Mouse (Mus musculus) frontal cortex, postnatal 14 days (tissue): Measurements from ENCODE around the gene Zdhhc22.

ENCODE experiments used
- DNase-seq, 2 experiments: peaks; one replicate each; pipeline ENCODE4 v3.0.0; 2022; ENCODE audit warnings: low spot score in 2 of 2

The Zdhhc22 gene

GRCm38 (mm10) chr12:86995931-86996330 is 5.7 kb upstream of the Zdhhc22 start:
- DNase-seq: no peak

GRCm38 (mm10) chr12:86994776-86995175 is 4.5 kb upstream of the Zdhhc22 start:
- no peak for DNase-seq

GRCm38 (mm10) chr12:86994166-86994565 is 3.9 kb upstream of the Zdhhc22 start:
- DNase-seq: no peak

GRCm38 (mm10) chr12:86990755-86991110 is 503 bp upstream of the Zdhhc22 start:
- no peak for DNase-seq

- DNase-seq: no peak
These were observed 852 bp downstream of the Zdhhc22 start for GRCm38 (mm10) chr12:86989378-86989777.

GRCm38 (mm10) chr12:86988227-86988626 is 2.0 kb downstream of the Zdhhc22 start:
- no peak for DNase-seq

GRCm38 (mm10) chr12:86986562-86986961 is 3.7 kb downstream of the Zdhhc22 start:
- DNase-seq: no peak

GRCm38 (mm10) chr12:86984194-86984555 is 6.1 kb downstream of the Zdhhc22 start:
- no peak for DNase-seq

- DNase-seq: peak in 1 of 2 experiments; percentile 53
These were observed 6.6 kb downstream of the Zdhhc22 start for GRCm38 (mm10) chr12:86983470-86984193.

GRCm38 (mm10) chr12:86981180-86981579 is 9.1 kb downstream of the Zdhhc22 start:
- DNase-seq: no peak

- DNase-seq: peak in 1 of 2 experiments; percentile 64
These were observed 12.4 kb downstream of the Zdhhc22 start for GRCm38 (mm10) chr12:86977833-86978232.

- DNase-seq: no peak
These were observed 13.6 kb downstream of the Zdhhc22 start for GRCm38 (mm10) chr12:86976511-86977168.

- no peak for DNase-seq
These were observed 14.5 kb downstream of the Zdhhc22 start for GRCm38 (mm10) chr12:86975761-86976160.

- DNase-seq: peak in 1 of 2 experiments; percentile 61
These were observed 15.6 kb downstream of the Zdhhc22 start for GRCm38 (mm10) chr12:86974387-86975288.

GRCm38 (mm10) chr12:86973706-86974105 is 16.5 kb downstream of the Zdhhc22 start:
- DNase-seq: no peak

- DNase-seq: peak; percentile 60 to 63
These were observed 17.0 kb downstream of the Zdhhc22 start for GRCm38 (mm10) chr12:86973216-86973615.

GRCm38 (mm10) chr12:86971089-86971488 is 19.1 kb downstream of the Zdhhc22 start:
- DNase-seq: no peak

- no peak for DNase-seq
These were observed 21.0 kb downstream of the Zdhhc22 start for GRCm38 (mm10) chr12:86969220-86969601.

- DNase-seq: peak; percentile 53 to 75
These were observed 21.6 kb downstream of the Zdhhc22 start for GRCm38 (mm10) chr12:86968468-86969219.

- DNase-seq: no peak
These were observed 24.9 kb downstream of the Zdhhc22 start for GRCm38 (mm10) chr12:86965237-86965799.
